Mouse (Mus musculus): Measurements from ENCODE around the gene Foxd3. TPM values are rescaled to one million over a fixed set of nuclear protein-coding genes. Genes with fewer than 3 reads are reported as not detected.

The Foxd3 gene
- polyA plus RNA-seq, 1 experiment, result 2.4 TPM

- Histone ChIP-seq H3K27me3 (ENCODE audit: control insufficient read depth, insufficient read depth, low read length, poor library complexity, severe bottlenecking) (peaks cover 20% of the 10 kb centered on the region), H3K9ac (ENCODE audit: low read depth, poor library complexity, severe bottlenecking) (peak overlapping the region; percentile 37), H3K36me3 (ENCODE audit: control insufficient read depth, insufficient read depth, low read length, poor library complexity, severe bottlenecking) (no peaks in the 10 kb centered on the region), H3K9me3 (replicated peaks; ENCODE audit: control insufficient read depth, insufficient read depth, low read length, poor library complexity, severe bottlenecking) (no peaks in the 10 kb centered on the region), H3K27ac (ENCODE audit: insufficient read depth, low read length) (no peak overlapping the region), H3K4me1 (ENCODE audit: control insufficient read depth, insufficient read depth, low read length) (no peaks in the 10 kb centered on the region), H3K4me3 (ENCODE audit: low read depth, low read length) (peak overlapping the region; percentile 61)
- TF ChIP-seq EP300 (IDR thresholded peaks at IDR 0.05; ENCODE audit: insufficient read depth, low read depth, low read length) (no peak), CTCF (IDR thresholded peaks at IDR 0.05; ENCODE audit: low read depth, low read length) (no peak), POLR2A (IDR thresholded peaks at IDR 0.05; ENCODE audit: insufficient read depth, low read length) (no peak)
Observed at GRCm38 (mm10) chr4:99650945-99651690, 5.0 kb upstream of the Foxd3 start.

- Histone ChIP-seq H3K9ac (ENCODE audit: low read depth, poor library complexity, severe bottlenecking) (no peak overlapping the region), H3K36me3 (ENCODE audit: control insufficient read depth, insufficient read depth, low read length, poor library complexity, severe bottlenecking) (no peaks in the 10 kb centered on the region), H3K27me3 (ENCODE audit: control insufficient read depth, insufficient read depth, low read length, poor library complexity, severe bottlenecking) (peaks cover 24% of the 10 kb centered on the region), H3K4me1 (ENCODE audit: control insufficient read depth, insufficient read depth, low read length) (no peaks in the 10 kb centered on the region), H3K4me3 (ENCODE audit: low read depth, low read length) (no peak overlapping the region), H3K27ac (ENCODE audit: insufficient read depth, low read length) (no peak overlapping the region), H3K9me3 (replicated peaks; ENCODE audit: control insufficient read depth, insufficient read depth, low read length, poor library complexity, severe bottlenecking) (no peaks in the 10 kb centered on the region)
- TF ChIP-seq POLR2A (IDR thresholded peaks at IDR 0.05; ENCODE audit: insufficient read depth, low read length) (no peak), CTCF (IDR thresholded peaks at IDR 0.05; ENCODE audit: low read depth, low read length) (no peak), EP300 (IDR thresholded peaks at IDR 0.05; ENCODE audit: insufficient read depth, low read depth, low read length) (no peak)
Observed at GRCm38 (mm10) chr4:99651823-99652450, 4.2 kb upstream of the Foxd3 start.

GRCm38 (mm10) chr4:99652576-99653210, 3.4 kb upstream of the Foxd3 start:
- H3K9me3 ChIP-seq (replicated peaks; ENCODE audit: control insufficient read depth, insufficient read depth, low read length, poor library complexity, severe bottlenecking), result no peaks in the 10 kb centered on the region
- H3K27ac ChIP-seq (ENCODE audit: insufficient read depth, low read length), result no peak overlapping the region
- H3K4me3 ChIP-seq (ENCODE audit: low read depth, low read length), result peak overlapping the region; percentile 20; the same call in 1 of the 2 replicates
- H3K4me1 ChIP-seq (ENCODE audit: control insufficient read depth, insufficient read depth, low read length), result no peaks in the 10 kb centered on the region
- no peak for TF ChIP-seq POLR2A (IDR thresholded peaks at IDR 0.05; ENCODE audit: insufficient read depth, low read length)
- TF ChIP-seq CTCF (IDR thresholded peaks at IDR 0.05; ENCODE audit: low read depth, low read length), result no peak
- TF ChIP-seq EP300 (IDR thresholded peaks at IDR 0.05; ENCODE audit: insufficient read depth, low read depth, low read length), result no peak
- H3K9ac ChIP-seq (ENCODE audit: low read depth, poor library complexity, severe bottlenecking), result no peak overlapping the region; the same call in 1 of the 2 replicates
- H3K27me3 ChIP-seq (ENCODE audit: control insufficient read depth, insufficient read depth, low read length, poor library complexity, severe bottlenecking), result peaks cover 29% of the 10 kb centered on the region
- no peaks in the 10 kb centered on the region for H3K36me3 ChIP-seq (ENCODE audit: control insufficient read depth, insufficient read depth, low read length, poor library complexity, severe bottlenecking)

- Histone ChIP-seq H3K27me3 (ENCODE audit: control insufficient read depth, insufficient read depth, low read length, poor library complexity, severe bottlenecking) (peaks cover 33% of the 10 kb centered on the region), H3K27ac (ENCODE audit: insufficient read depth, low read length) (no peak overlapping the region), H3K9ac (ENCODE audit: low read depth, poor library complexity, severe bottlenecking) (peak overlapping the region; percentile 59), H3K4me1 (ENCODE audit: control insufficient read depth, insufficient read depth, low read length) (no peaks in the 10 kb centered on the region), H3K9me3 (replicated peaks; ENCODE audit: control insufficient read depth, insufficient read depth, low read length, poor library complexity, severe bottlenecking) (no peaks in the 10 kb centered on the region), H3K4me3 (ENCODE audit: low read depth, low read length) (peak overlapping the region; percentile 20), H3K36me3 (ENCODE audit: control insufficient read depth, insufficient read depth, low read length, poor library complexity, severe bottlenecking) (no peaks in the 10 kb centered on the region)
- TF ChIP-seq CTCF (IDR thresholded peaks at IDR 0.05; ENCODE audit: low read depth, low read length) (no peak), EP300 (IDR thresholded peaks at IDR 0.05; ENCODE audit: insufficient read depth, low read depth, low read length) (no peak), POLR2A (IDR thresholded peaks at IDR 0.05; ENCODE audit: insufficient read depth, low read length) (no peak)
Observed at GRCm38 (mm10) chr4:99653216-99653607, 2.9 kb upstream of the Foxd3 start.

- Histone ChIP-seq H3K4me1 (ENCODE audit: control insufficient read depth, insufficient read depth, low read length) (no peaks in the 10 kb centered on the region), H3K27me3 (ENCODE audit: control insufficient read depth, insufficient read depth, low read length, poor library complexity, severe bottlenecking) (peaks cover 33% of the 10 kb centered on the region), H3K27ac (ENCODE audit: insufficient read depth, low read length) (no peak overlapping the region), H3K36me3 (ENCODE audit: control insufficient read depth, insufficient read depth, low read length, poor library complexity, severe bottlenecking) (no peaks in the 10 kb centered on the region), H3K4me3 (ENCODE audit: low read depth, low read length) (peak overlapping the region; percentile 20), H3K9ac (ENCODE audit: low read depth, poor library complexity, severe bottlenecking) (peak overlapping the region; percentile 59), H3K9me3 (replicated peaks; ENCODE audit: control insufficient read depth, insufficient read depth, low read length, poor library complexity, severe bottlenecking) (no peaks in the 10 kb centered on the region)
- TF ChIP-seq CTCF (IDR thresholded peaks at IDR 0.05; ENCODE audit: low read depth, low read length), result no peak
- TF ChIP-seq EP300 (IDR thresholded peaks at IDR 0.05; ENCODE audit: insufficient read depth, low read depth, low read length), result no peak
- no peak for TF ChIP-seq POLR2A (IDR thresholded peaks at IDR 0.05; ENCODE audit: insufficient read depth, low read length)
Observed at GRCm38 (mm10) chr4:99653608-99654221, 2.4 kb upstream of the Foxd3 start.

Data from ES-Bruce4 (cell line).